Mouse (Mus musculus) midbrain, embryonic 12.5 days (tissue): Measurements from ENCODE around the gene Anxa3. TPM values are rescaled to one million over a fixed set of nuclear protein-coding genes. Genes with fewer than 3 reads are reported as not detected.

Experiments
- ATAC-seq: fragments of 200-750 bp; cut with Nextera tagmentation; 2 replicates; pipeline ENCODE4 v1.8.0; 2017; ENCODE audit warnings: low read depth, moderate TSS enrichment, moderate library complexity; ENCODE audit not compliant: low FRiP score
- H3K27ac ChIP-seq: fragments of 300-500 bp; sonication (generic); replicated peaks from 2 replicates; pipeline ENCODE4 v1.5.1; 2016; ENCODE audit warnings: mild to moderate bottlenecking
- H3K27me3 ChIP-seq: fragments of 300-500 bp; sonication (generic); 2 replicates; pipeline ENCODE4 v1.6.1; 2016; ENCODE audit warnings: mild to moderate bottlenecking
- H3K36me3 ChIP-seq: fragments of 300-500 bp; sonication (generic); 2 replicates; pipeline ENCODE4 v1.6.1; 2016
- H3K4me1 ChIP-seq: fragments of 300-500 bp; sonication (generic); 2 replicates; pipeline ENCODE4 v1.6.1; 2016
- H3K4me2 ChIP-seq: fragments of 300-500 bp; sonication (generic); replicated peaks from 2 replicates; pipeline ENCODE4 v1.6.1; 2016; ENCODE audit warnings: mild to moderate bottlenecking, moderate library complexity
- H3K4me3 ChIP-seq: fragments of 300-500 bp; sonication (generic); 2 replicates; pipeline ENCODE4 v1.5.1; 2016; ENCODE audit warnings: mild to moderate bottlenecking
- H3K9ac ChIP-seq: fragments of 300-500 bp; sonication (generic); replicated peaks from 2 replicates; pipeline ENCODE4 v1.6.1; 2016; ENCODE audit warnings: mild to moderate bottlenecking, moderate library complexity
- H3K9me3 ChIP-seq: fragments of 300-500 bp; sonication (generic); 2 replicates; pipeline ENCODE4 v1.6.1; 2016; ENCODE audit warnings: mild to moderate bottlenecking
- WGBS: fragments of 180-500 bp; shearing (Covaris S2); methylation state at CpG from one replicate; pipeline ENCODE4 v1.1.7; 2016; 5-methylcytosine and 5-hydroxymethylcytosine counted together
- polyA plus RNA-seq: library from polyadenylated mRNA; unstranded; fragments of >200 nt; fragmentation: Nextera tagmentation; extraction: Ambion mirVana; gene quantifications from 2 replicates; pipeline ENCODE4 v1.2.1, GENCODE M21; 2016

The Anxa3 gene
- polyA plus RNA-seq, 1 experiment from 2014 or later = 50.5 TPM

DNA sequence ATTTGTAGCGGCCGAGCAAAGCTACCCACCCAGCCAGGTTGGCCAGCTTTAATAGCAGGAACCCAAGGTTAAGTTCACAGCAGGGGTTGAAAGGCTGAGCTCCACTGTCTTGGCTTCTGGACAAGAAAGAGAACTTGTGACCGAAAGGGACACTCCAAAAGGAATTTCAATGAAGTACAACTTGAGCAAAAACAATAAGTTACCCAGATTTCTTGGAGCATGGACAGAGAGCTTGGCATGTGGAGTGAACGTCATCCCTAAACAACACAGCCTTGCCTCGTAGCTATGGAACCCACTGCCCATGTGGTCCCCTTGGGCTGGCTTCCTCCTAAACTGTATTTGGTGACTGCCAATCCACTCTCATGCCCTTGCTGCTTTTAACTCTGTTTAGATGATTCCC lies 97.2 kb downstream of the Anxa3 start:
- Histone ChIP-seq H3K9me3 (no peaks in the 10 kb centered on the region), H3K27ac (no peak overlapping the region), H3K4me1 (no peaks in the 10 kb centered on the region), H3K4me2 (no peak overlapping the region), H3K27me3 (no peaks in the 10 kb centered on the region), H3K9ac (no peak overlapping the region), H3K36me3 (no peaks in the 10 kb centered on the region), H3K4me3 (no peak overlapping the region)
- 79% methylated on average over 5 of the region's 5 CpGs for WGBS
- no peak for ATAC-seq

Other genes with a start within 250 kb of the Anxa3 start
- 9.4 and 12.3 TPM in 2 replicates for gene Bmp2k, start 204.3 kb downstream of the Anxa3 start, polyA plus RNA-seq